Mouse (Mus musculus): ENCODE data around the gene Dnah3. TPM values are rescaled to one million over a fixed set of nuclear protein-coding genes. Genes with fewer than 3 reads are reported as not detected.

Gene Dnah3
- 0.10 and 0.26 TPM in 2 replicates for polyA plus RNA-seq (2016; fragmentation: Nextera tagmentation; extraction: Ambion mirVana)

- Histone ChIP-seq H3K9ac (no peak within 1 kb of the TSS), H3K4me3 (no peak within 1 kb of the TSS), H3K27me3 (no peaks in the 10 kb centered on the region), H3K9me3 (replicated peaks) (no peaks in the 10 kb centered on the region), H3K36me3 (no peaks in the 10 kb centered on the region), H3K4me1 (no peaks in the 10 kb centered on the region), H3K4me2 (replicated peaks) (no peak within 1 kb of the TSS), H3K27ac (no peak within 1 kb of the TSS)
- WGBS = 86% methylated on average over 6 of the region's 6 CpGs
- no peak for ATAC-seq (ENCODE audit: low FRiP score)
Measured at GRCm38 (mm10) chr7:120095180-120095579, at the start of gene Dnah3. Gene Dnah3 (minus strand): TSS chr7:120095280.

- H3K9ac ChIP-seq = no peak overlapping the region
- H3K9me3 ChIP-seq (replicated peaks) = no peaks in the 10 kb centered on the region
- H3K4me3 ChIP-seq = no peak overlapping the region
- WGBS = 75% methylated on average over 1 of the region's 1 CpGs
- H3K27me3 ChIP-seq = no peaks in the 10 kb centered on the region
- H3K36me3 ChIP-seq = no peaks in the 10 kb centered on the region
- H3K4me2 ChIP-seq (replicated peaks) = no peak overlapping the region
- H3K4me1 ChIP-seq = no peaks in the 10 kb centered on the region
- H3K27ac ChIP-seq = no peak overlapping the region
- no peak for ATAC-seq (ENCODE audit: low FRiP score)
Measured at GRCm38 (mm10) chr7:120142743-120143142, 47.7 kb upstream of the Dnah3 start.

GRCm38 (mm10) chr7:120128951-120129350, 33.9 kb upstream of the Dnah3 start:
- Histone ChIP-seq H3K4me1 (peaks cover 19% of the 10 kb centered on the region), H3K4me2 (replicated peaks) (no peak overlapping the region), H3K36me3 (no peaks in the 10 kb centered on the region), H3K27ac (no peak overlapping the region), H3K9ac (no peak overlapping the region), H3K27me3 (no peaks in the 10 kb centered on the region), H3K9me3 (replicated peaks) (no peaks in the 10 kb centered on the region), H3K4me3 (no peak overlapping the region)
- 65% methylated on average over 4 of the region's 4 CpGs for WGBS
- no peak for ATAC-seq (ENCODE audit: low FRiP score)

GRCm38 (mm10) chr7:120127686-120128059, 32.6 kb upstream of the Dnah3 start:
- Histone ChIP-seq H3K4me1 (peaks cover 19% of the 10 kb centered on the region), H3K36me3 (no peaks in the 10 kb centered on the region), H3K4me2 (replicated peaks) (no peak overlapping the region), H3K27ac (no peak overlapping the region; the same call in 1 of the 2 replicates), H3K9ac (no peak overlapping the region), H3K4me3 (no peak overlapping the region), H3K27me3 (no peaks in the 10 kb centered on the region), H3K9me3 (replicated peaks) (no peaks in the 10 kb centered on the region)
- ATAC-seq (ENCODE audit: low FRiP score) = no peak
- 56% methylated on average over 4 of the region's 4 CpGs for WGBS

GRCm38 (mm10) chr7:120126976-120127685, 32.1 kb upstream of the Dnah3 start:
- H3K4me3 ChIP-seq = no peak overlapping the region
- no peak overlapping the region for H3K9ac ChIP-seq
- H3K4me2 ChIP-seq (replicated peaks) = no peak overlapping the region
- ATAC-seq (ENCODE audit: low FRiP score) = no peak
- no peaks in the 10 kb centered on the region for H3K27me3 ChIP-seq
- H3K36me3 ChIP-seq = no peaks in the 10 kb centered on the region
- 20% methylated on average over 5 of the region's 5 CpGs for WGBS
- no peaks in the 10 kb centered on the region for H3K9me3 ChIP-seq (replicated peaks)
- H3K27ac ChIP-seq = peak overlapping the region; percentile 23; the same call in 1 of the 2 replicates
- peaks cover 19% of the 10 kb centered on the region for H3K4me1 ChIP-seq

- no peaks in the 10 kb centered on the region for H3K27me3 ChIP-seq
- no peak overlapping the region for H3K27ac ChIP-seq
- no peak overlapping the region for H3K9ac ChIP-seq
- H3K9me3 ChIP-seq (replicated peaks) = no peaks in the 10 kb centered on the region
- H3K36me3 ChIP-seq = no peaks in the 10 kb centered on the region
- peak; percentile 82 for ATAC-seq (ENCODE audit: low FRiP score)
- no peak overlapping the region for H3K4me3 ChIP-seq
- H3K4me2 ChIP-seq (replicated peaks) = no peak overlapping the region
- peaks cover 19% of the 10 kb centered on the region for H3K4me1 ChIP-seq
- 2% methylated on average over 3 of the region's 3 CpGs for WGBS
Measured at GRCm38 (mm10) chr7:120124844-120125243, 29.8 kb upstream of the Dnah3 start.

GRCm38 (mm10) chr7:120123776-120124175, 28.7 kb upstream of the Dnah3 start:
- no peaks in the 10 kb centered on the region for H3K36me3 ChIP-seq
- H3K9me3 ChIP-seq (replicated peaks) = no peaks in the 10 kb centered on the region
- no peak for ATAC-seq (ENCODE audit: low FRiP score)
- H3K27me3 ChIP-seq = no peaks in the 10 kb centered on the region
- no peak overlapping the region for H3K27ac ChIP-seq
- peaks cover 17% of the 10 kb centered on the region for H3K4me1 ChIP-seq
- WGBS = 89% methylated on average over 4 of the region's 4 CpGs
- no peak overlapping the region for H3K9ac ChIP-seq
- H3K4me3 ChIP-seq = no peak overlapping the region
- H3K4me2 ChIP-seq (replicated peaks) = no peak overlapping the region

GRCm38 (mm10) chr7:120117529-120117928, 22.4 kb upstream of the Dnah3 start:
- Histone ChIP-seq H3K36me3 (no peaks in the 10 kb centered on the region), H3K27me3 (no peaks in the 10 kb centered on the region), H3K9ac (no peak overlapping the region), H3K4me1 (0 out of 2 replicates have a peak, but pooled peaks cover 4% of the 10 kb centered on the region), H3K4me3 (no peak overlapping the region), H3K4me2 (replicated peaks) (no peak overlapping the region), H3K27ac (no peak overlapping the region), H3K9me3 (replicated peaks) (no peaks in the 10 kb centered on the region)
- ATAC-seq (ENCODE audit: low FRiP score) = no peak
- WGBS = 42% methylated on average over 6 of the region's 6 CpGs

- 79% methylated on average over 5 of the region's 5 CpGs for WGBS
- H3K4me3 ChIP-seq = no peak overlapping the region
- 0 out of 2 replicates have a peak, but pooled peaks cover 4% of the 10 kb centered on the region for H3K4me1 ChIP-seq
Measured at GRCm38 (mm10) chr7:120116976-120117375, 21.9 kb upstream of the Dnah3 start.

GRCm38 (mm10) chr7:120109676-120110075, 14.6 kb upstream of the Dnah3 start:
- H3K27ac ChIP-seq = no peak overlapping the region
- no peaks in the 10 kb centered on the region for H3K27me3 ChIP-seq
- H3K4me1 ChIP-seq = 0 out of 2 replicates have a peak, but pooled peaks cover 2% of the 10 kb centered on the region
- H3K4me2 ChIP-seq (replicated peaks) = no peak overlapping the region
- no peak overlapping the region for H3K9ac ChIP-seq
- H3K9me3 ChIP-seq (replicated peaks) = no peaks in the 10 kb centered on the region
- WGBS = 91% methylated on average over 5 of the region's 5 CpGs
- no peak for ATAC-seq (ENCODE audit: low FRiP score)
- no peaks in the 10 kb centered on the region for H3K36me3 ChIP-seq
- no peak overlapping the region for H3K4me3 ChIP-seq

More at GRCm38 (mm10) chr7:120116976-120117375, 21.9 kb upstream of the Dnah3 start:
- Histone ChIP-seq H3K27ac (no peak overlapping the region), H3K9me3 (replicated peaks) (no peaks in the 10 kb centered on the region), H3K27me3 (no peaks in the 10 kb centered on the region), H3K9ac (no peak overlapping the region), H3K4me2 (replicated peaks) (no peak overlapping the region), H3K36me3 (no peaks in the 10 kb centered on the region)
- no peak for ATAC-seq (ENCODE audit: low FRiP score)

- Histone ChIP-seq H3K27ac (no peak overlapping the region), H3K9me3 (replicated peaks) (no peaks in the 10 kb centered on the region), H3K4me1 (peaks cover 19% of the 10 kb centered on the region), H3K27me3 (peaks cover 5% of the 10 kb centered on the region; the same call in 1 of the 2 replicates), H3K4me2 (replicated peaks) (no peak overlapping the region), H3K4me3 (no peak overlapping the region), H3K9ac (no peak overlapping the region), H3K36me3 (no peaks in the 10 kb centered on the region)
- WGBS = 77% methylated on average over 2 of the region's 2 CpGs
- ATAC-seq (ENCODE audit: low FRiP score) = no peak
Measured at GRCm38 (mm10) chr7:120106356-120106755, 11.3 kb upstream of the Dnah3 start.

GRCm38 (mm10) chr7:120104975-120105374, 9.9 kb upstream of the Dnah3 start:
- no peaks in the 10 kb centered on the region for H3K9me3 ChIP-seq (replicated peaks)
- no peaks in the 10 kb centered on the region for H3K36me3 ChIP-seq
- ATAC-seq (ENCODE audit: low FRiP score) = no peak
- H3K9ac ChIP-seq = no peak overlapping the region
- no peak overlapping the region for H3K27ac ChIP-seq
- H3K4me1 ChIP-seq = peaks cover 19% of the 10 kb centered on the region
- H3K27me3 ChIP-seq = peaks cover 5% of the 10 kb centered on the region; the same call in 1 of the 2 replicates
- WGBS = 53% methylated on average over 3 of the region's 3 CpGs
- H3K4me3 ChIP-seq = no peak overlapping the region
- H3K4me2 ChIP-seq (replicated peaks) = no peak overlapping the region

Data from hindbrain, embryonic 12.5 days (tissue).